Mouse (Mus musculus) ES-E14 (cell line): ENCODE measurements around the gene Cct7.

Experiments used
- CHD2 ChIP-seq: IDR thresholded peaks from 2 replicates; pipeline ENCODE4 v1.6.1; 2014; ENCODE audit warnings: mild to moderate bottlenecking, low read depth, low read length, inconsistent platforms
- HCFC1 ChIP-seq: IDR thresholded peaks from 2 replicates; pipeline ENCODE4 v1.6.1; 2012; ENCODE audit warnings: low read length, inconsistent platforms, borderline replicate concordance; ENCODE audit not compliant: insufficient read depth
- ZC3H11A ChIP-seq: IDR thresholded peaks from 2 replicates; pipeline ENCODE4 v1.6.1; 2012; ENCODE audit warnings: low read depth, mild to moderate bottlenecking, inconsistent platforms, low read length, borderline replicate concordance
- ZNF384 ChIP-seq: IDR thresholded peaks from 2 replicates; pipeline ENCODE4 v1.6.1; 2012; ENCODE audit warnings: low read depth, low read length, inconsistent platforms

DNA sequence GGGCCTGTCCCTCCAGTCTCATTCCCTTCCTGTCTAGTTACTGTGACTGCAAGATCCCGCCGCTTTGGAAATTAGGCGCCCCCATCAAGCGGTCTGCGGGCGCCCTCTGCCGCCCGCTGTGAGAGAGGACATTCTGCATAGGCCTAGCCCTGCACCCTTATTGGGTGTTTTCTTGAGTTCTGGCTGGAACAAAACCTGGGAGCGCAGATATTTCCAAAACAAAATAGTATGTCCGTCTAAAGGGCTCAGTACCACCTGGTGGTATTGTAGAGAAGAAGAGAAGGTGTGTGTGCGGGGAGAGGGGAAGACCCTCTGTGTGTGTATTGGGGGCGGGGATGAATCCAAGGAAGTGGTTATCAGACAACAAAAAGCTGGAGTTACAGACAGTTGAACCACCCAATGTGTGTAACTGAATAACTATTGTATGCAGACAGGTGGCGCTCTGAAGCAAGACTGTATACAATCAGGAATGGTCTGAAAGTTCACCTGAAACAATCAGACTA is 40.5 kb upstream of the Cct7 start:
- TF ChIP-seq HCFC1 (no peak), CHD2 (peak; percentile 61), ZNF384 (peak; percentile 45; the same call in 1 of the 2 replicates), ZC3H11A (peak; percentile 73; the same call in 1 of the 2 replicates)
